Mouse (Mus musculus): ENCODE data around the gene Polrmt. TPM values are rescaled to one million over a fixed set of nuclear protein-coding genes. Genes with fewer than 3 reads are reported as not detected.

Polrmt gene
- total RNA-seq, 2 experiments from 2014 or later, result 60.1 to 69.8 TPM

GRCm38 (mm10) chr10:79743161-79743560 is 3.2 kb downstream of the Polrmt start:
- DNase-seq, result no peak

GRCm38 (mm10) chr10:79740863-79741262 is 5.5 kb downstream of the Polrmt start:
- DNase-seq, result no peak

- DNase-seq, result no peak
Observed at GRCm38 (mm10) chr10:79739234-79739633, 7.1 kb downstream of the Polrmt start.

GRCm38 (mm10) chr10:79738259-79738658 is 8.1 kb downstream of the Polrmt start:
- no peak for DNase-seq

GRCm38 (mm10) chr10:79736706-79737105 is 9.7 kb downstream of the Polrmt start:
- DNase-seq, result no peak

GRCm38 (mm10) chr10:79735361-79735760 is 11.0 kb downstream of the Polrmt start:
- peak; percentile 40 for DNase-seq

GRCm38 (mm10) chr10:79733847-79734246 is 12.5 kb downstream of the Polrmt start:
- DNase-seq, result no peak

- peak; percentile 60 for DNase-seq
Observed at GRCm38 (mm10) chr10:79732500-79732899, 13.9 kb downstream of the Polrmt start.

GRCm38 (mm10) chr10:79729357-79729965 is 16.9 kb downstream of the Polrmt start:
- no peak for DNase-seq

GRCm38 (mm10) chr10:79728323-79729249 is 17.8 kb downstream of the Polrmt start:
- no peak for DNase-seq

- DNase-seq, result peak; percentile 81
Observed at GRCm38 (mm10) chr10:79726090-79726489, 20.3 kb downstream of the Polrmt start.

GRCm38 (mm10) chr10:79723692-79724091 is 22.7 kb downstream of the Polrmt start:
- DNase-seq, result no peak

GRCm38 (mm10) chr10:79723047-79723446 is 23.3 kb downstream of the Polrmt start:
- no peak for DNase-seq

GRCm38 (mm10) chr10:79721089-79721488 is 25.3 kb downstream of the Polrmt start:
- DNase-seq, result no peak

- DNase-seq, result peak; percentile 90
Observed at GRCm38 (mm10) chr10:79717640-79718357, 28.6 kb downstream of the Polrmt start.

GRCm38 (mm10) chr10:79716988-79717355 is 29.4 kb downstream of the Polrmt start:
- no peak for DNase-seq

- no peak for DNase-seq
Observed at GRCm38 (mm10) chr10:79716254-79716987, 30.0 kb downstream of the Polrmt start, which contains the start of gene Hcn2. TSS of gene Hcn2 (plus strand) at chr10:79716634.

- no peak for DNase-seq
Observed at GRCm38 (mm10) chr10:79714996-79715395, 31.4 kb downstream of the Polrmt start.

GRCm38 (mm10) chr10:79713163-79713562 is 33.2 kb downstream of the Polrmt start:
- DNase-seq, result no peak

- peak; percentile 90 for DNase-seq
Observed at GRCm38 (mm10) chr10:79712499-79713126, 33.8 kb downstream of the Polrmt start.

- DNase-seq, result no peak
Observed at GRCm38 (mm10) chr10:79712029-79712428, 34.4 kb downstream of the Polrmt start.

- DNase-seq, result no peak
Observed at GRCm38 (mm10) chr10:79709307-79709706, 37.1 kb downstream of the Polrmt start.
